Mouse (Mus musculus): Measurements from ENCODE around the gene Raver1. TPM values are rescaled to one million over a fixed set of nuclear protein-coding genes. Genes with fewer than 3 reads are reported as not detected.

Raver1 gene
- polyA plus RNA-seq, 1 experiment from 2014 or later, result 53.6 TPM

DNA sequence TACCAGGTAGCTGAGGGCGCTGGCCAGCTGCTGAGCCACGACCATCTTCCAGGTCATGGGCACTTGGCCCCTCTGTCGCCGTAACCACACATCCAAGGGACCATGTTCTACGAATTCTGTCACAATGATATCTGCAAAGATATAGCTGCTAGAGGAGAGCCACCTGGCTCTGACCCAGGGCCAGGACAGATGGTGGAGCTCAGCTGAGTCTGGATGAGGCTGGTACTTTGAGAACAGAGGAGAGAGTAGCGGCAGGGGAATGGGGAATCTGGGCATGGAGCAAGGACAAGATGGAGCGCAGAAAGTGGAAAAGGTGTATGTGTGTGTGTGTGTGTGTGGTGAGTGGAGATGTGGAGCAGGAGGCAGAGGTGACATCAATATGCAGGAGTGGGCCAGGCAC, 22.4 kb upstream of the Raver1 start:
- Histone ChIP-seq H3K9ac (ENCODE audit: low read depth, low read length) (no peak overlapping the region), H3K27ac (ENCODE audit: low read depth, low read length) (no peak overlapping the region), H3K4me3 (ENCODE audit: low read depth, low read length) (no peak overlapping the region), H3K27me3 (ENCODE audit: control insufficient read depth, insufficient read depth, low read length) (no peaks in the 10 kb centered on the region), H3K9me3 (replicated peaks; ENCODE audit: control insufficient read depth, low read length) (no peaks in the 10 kb centered on the region), H3K4me2 (no peak overlapping the region), H3K4me1 (ENCODE audit: control insufficient read depth, insufficient read depth, low read length) (no peaks in the 10 kb centered on the region), H3K36me3 (ENCODE audit: control insufficient read depth, insufficient read depth, low read length) (no peaks in the 10 kb centered on the region)
- 80% methylated on average over 7 of the region's 7 CpGs for WGBS (ENCODE audit: insufficient replicate concordance)
- no peak for ATAC-seq (replicated peaks; ENCODE audit: insufficient number of reproducible peaks, low FRiP score, low TSS enrichment)

DNA sequence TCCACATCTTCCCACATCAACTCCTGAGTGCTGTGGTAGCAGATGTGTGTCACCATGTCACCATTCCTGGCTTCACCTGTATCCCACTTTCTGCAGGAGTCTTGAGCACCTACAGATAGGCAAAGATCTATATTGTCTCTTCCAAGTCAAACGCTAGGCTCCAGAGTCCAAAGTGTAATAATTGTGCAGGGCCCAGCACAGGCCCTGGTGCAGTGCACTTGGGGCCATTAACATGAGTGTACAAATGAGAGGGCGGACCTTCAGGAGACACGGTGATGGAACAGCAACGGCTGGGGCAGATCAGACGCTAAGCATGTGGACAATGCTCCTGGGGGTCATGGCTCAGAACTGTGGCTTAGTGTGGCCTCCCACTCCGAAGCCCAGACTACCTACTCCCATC, 21.9 kb upstream of the Raver1 start:
- H3K9ac ChIP-seq (ENCODE audit: low read depth, low read length), result no peak overlapping the region
- H3K4me1 ChIP-seq (ENCODE audit: control insufficient read depth, insufficient read depth, low read length), result no peaks in the 10 kb centered on the region
- no peak for ATAC-seq (replicated peaks; ENCODE audit: insufficient number of reproducible peaks, low FRiP score, low TSS enrichment)
- no peak overlapping the region for H3K4me3 ChIP-seq (ENCODE audit: low read depth, low read length)
- H3K4me2 ChIP-seq, result no peak overlapping the region
- no peaks in the 10 kb centered on the region for H3K9me3 ChIP-seq (replicated peaks; ENCODE audit: control insufficient read depth, low read length)
- no peaks in the 10 kb centered on the region for H3K36me3 ChIP-seq (ENCODE audit: control insufficient read depth, insufficient read depth, low read length)
- no peaks in the 10 kb centered on the region for H3K27me3 ChIP-seq (ENCODE audit: control insufficient read depth, insufficient read depth, low read length)
- WGBS (ENCODE audit: insufficient replicate concordance), result 92% methylated on average over 6 of the region's 6 CpGs
- H3K27ac ChIP-seq (ENCODE audit: low read depth, low read length), result no peak overlapping the region

DNA sequence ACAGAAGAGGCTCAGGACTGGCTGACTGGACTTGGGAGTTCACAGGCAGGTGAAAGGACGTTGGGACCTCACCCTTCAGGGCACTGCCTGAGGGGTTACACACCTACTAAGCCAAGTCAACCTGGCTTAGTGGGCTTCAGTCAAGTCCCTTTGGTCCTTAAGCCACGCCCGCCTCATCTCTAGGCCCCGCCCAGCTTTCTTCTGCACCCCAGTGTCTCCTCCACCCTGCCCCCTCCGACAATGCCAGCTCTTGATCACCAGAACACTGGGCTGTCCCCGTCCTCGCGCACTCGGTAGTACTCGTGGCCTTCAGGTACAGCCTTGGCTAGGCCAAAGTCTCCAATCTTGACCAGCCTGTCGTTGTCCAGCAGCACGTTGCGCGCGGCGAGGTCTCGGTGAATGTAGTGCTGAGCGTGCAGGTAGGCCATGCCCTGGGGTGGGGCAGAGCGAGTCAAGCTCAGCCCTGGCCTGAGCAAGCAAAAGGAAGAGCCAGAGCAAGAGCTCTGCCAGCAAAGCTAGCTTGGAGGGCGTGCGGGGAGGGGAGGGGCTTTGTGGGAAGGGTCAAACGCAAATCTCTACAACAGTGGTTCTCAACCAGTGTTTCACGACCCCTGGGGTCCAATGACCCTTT, 15.9 kb upstream of the Raver1 start:
- Histone ChIP-seq H3K27ac (ENCODE audit: low read depth, low read length) (no peak overlapping the region), H3K27me3 (ENCODE audit: control insufficient read depth, insufficient read depth, low read length) (no peaks in the 10 kb centered on the region), H3K4me2 (no peak overlapping the region), H3K9me3 (replicated peaks; ENCODE audit: control insufficient read depth, low read length) (no peaks in the 10 kb centered on the region), H3K36me3 (ENCODE audit: control insufficient read depth, insufficient read depth, low read length) (0 out of 2 replicates have a peak, but pooled peaks cover 2% of the 10 kb centered on the region), H3K4me3 (ENCODE audit: low read depth, low read length) (no peak overlapping the region), H3K4me1 (ENCODE audit: control insufficient read depth, insufficient read depth, low read length) (no peaks in the 10 kb centered on the region), H3K9ac (ENCODE audit: low read depth, low read length) (no peak overlapping the region)
- no peak for ATAC-seq (replicated peaks; ENCODE audit: insufficient number of reproducible peaks, low FRiP score, low TSS enrichment)
- 33% methylated on average over 23 of the region's 23 CpGs for WGBS (ENCODE audit: insufficient replicate concordance)

DNA sequence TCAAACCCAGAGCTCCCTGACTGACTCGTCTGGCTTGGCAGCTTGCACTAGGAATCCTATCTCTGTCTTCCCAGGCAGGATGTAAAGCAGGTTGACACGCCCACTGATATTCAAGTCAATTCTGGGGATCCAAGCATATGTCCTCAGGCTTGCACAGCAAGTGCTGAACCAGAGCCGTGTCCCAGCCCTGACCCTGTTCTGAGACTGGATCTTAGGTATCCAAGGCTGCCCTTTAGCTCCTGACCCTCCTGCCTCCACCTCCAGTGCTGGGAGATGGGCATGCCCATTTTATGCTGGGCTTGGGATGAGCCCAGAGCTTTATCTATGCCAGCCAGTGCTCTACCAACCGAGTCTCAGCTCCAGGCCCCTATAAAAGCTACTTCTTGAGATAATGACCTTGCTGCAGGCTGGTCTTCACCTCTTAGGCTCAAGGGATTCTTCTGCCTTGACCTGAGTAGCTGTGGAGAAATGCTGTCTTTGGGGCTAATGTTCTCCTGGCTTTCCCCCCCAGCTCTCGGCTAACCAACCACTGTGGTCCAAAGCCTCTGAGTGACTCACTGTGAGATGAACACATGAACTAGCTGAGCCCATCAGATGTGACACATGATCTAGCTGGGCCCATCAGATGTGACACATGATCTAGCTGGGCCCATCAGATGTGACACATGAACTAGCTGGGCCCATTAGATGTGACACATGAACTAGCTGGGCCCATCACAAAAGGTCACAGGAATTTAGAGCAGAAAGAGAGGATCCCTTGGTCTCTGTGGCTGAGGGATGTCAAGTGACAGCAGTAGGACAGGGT, 14.2 kb upstream of the Raver1 start:
- H3K27me3 ChIP-seq (ENCODE audit: control insufficient read depth, insufficient read depth, low read length), result no peaks in the 10 kb centered on the region
- no peaks in the 10 kb centered on the region for H3K4me1 ChIP-seq (ENCODE audit: control insufficient read depth, insufficient read depth, low read length)
- 66% methylated on average over 5 of the region's 5 CpGs for WGBS (ENCODE audit: insufficient replicate concordance)
- no peak overlapping the region for H3K4me2 ChIP-seq
- H3K4me3 ChIP-seq (ENCODE audit: low read depth, low read length), result no peak overlapping the region
- H3K9ac ChIP-seq (ENCODE audit: low read depth, low read length), result no peak overlapping the region
- no peak for ATAC-seq (replicated peaks; ENCODE audit: insufficient number of reproducible peaks, low FRiP score, low TSS enrichment)
- H3K36me3 ChIP-seq (ENCODE audit: control insufficient read depth, insufficient read depth, low read length), result 0 out of 2 replicates have a peak, but pooled peaks cover 2% of the 10 kb centered on the region
- no peak overlapping the region for H3K27ac ChIP-seq (ENCODE audit: low read depth, low read length)
- H3K9me3 ChIP-seq (replicated peaks; ENCODE audit: control insufficient read depth, low read length), result no peaks in the 10 kb centered on the region

DNA sequence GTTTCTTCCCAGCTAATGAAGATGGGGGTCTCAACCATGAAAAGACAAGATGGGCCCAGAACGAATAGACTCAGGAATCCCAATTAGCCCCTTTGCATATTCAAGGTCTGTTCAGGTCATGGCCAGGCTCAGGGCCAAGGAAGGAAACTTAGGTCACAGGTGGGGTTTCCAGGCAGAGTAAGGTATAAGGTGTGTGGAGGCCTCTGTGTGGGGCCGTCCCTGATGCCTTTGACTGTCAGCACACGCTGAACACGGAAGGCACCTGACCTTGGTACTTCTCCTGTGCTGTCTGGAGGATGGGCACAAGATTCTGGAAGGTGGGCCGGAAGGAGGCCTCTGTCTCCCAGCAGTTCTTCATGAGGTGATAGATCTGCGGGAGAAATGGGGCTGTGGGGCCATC, 13.0 kb upstream of the Raver1 start:
- 0 out of 2 replicates have a peak, but pooled peaks cover 2% of the 10 kb centered on the region for H3K36me3 ChIP-seq (ENCODE audit: control insufficient read depth, insufficient read depth, low read length)
- no peak overlapping the region for H3K9ac ChIP-seq (ENCODE audit: low read depth, low read length)
- H3K4me2 ChIP-seq, result no peak overlapping the region
- H3K4me3 ChIP-seq (ENCODE audit: low read depth, low read length), result no peak overlapping the region
- 0 out of 2 replicates have a peak, but pooled peaks cover 3% of the 10 kb centered on the region for H3K4me1 ChIP-seq (ENCODE audit: control insufficient read depth, insufficient read depth, low read length)
- WGBS (ENCODE audit: insufficient replicate concordance), result 82% methylated on average over 6 of the region's 6 CpGs
- H3K27me3 ChIP-seq (ENCODE audit: control insufficient read depth, insufficient read depth, low read length), result no peaks in the 10 kb centered on the region
- ATAC-seq (replicated peaks; ENCODE audit: insufficient number of reproducible peaks, low FRiP score, low TSS enrichment), result no peak
- H3K9me3 ChIP-seq (replicated peaks; ENCODE audit: control insufficient read depth, low read length), result no peaks in the 10 kb centered on the region
- no peak overlapping the region for H3K27ac ChIP-seq (ENCODE audit: low read depth, low read length)

DNA sequence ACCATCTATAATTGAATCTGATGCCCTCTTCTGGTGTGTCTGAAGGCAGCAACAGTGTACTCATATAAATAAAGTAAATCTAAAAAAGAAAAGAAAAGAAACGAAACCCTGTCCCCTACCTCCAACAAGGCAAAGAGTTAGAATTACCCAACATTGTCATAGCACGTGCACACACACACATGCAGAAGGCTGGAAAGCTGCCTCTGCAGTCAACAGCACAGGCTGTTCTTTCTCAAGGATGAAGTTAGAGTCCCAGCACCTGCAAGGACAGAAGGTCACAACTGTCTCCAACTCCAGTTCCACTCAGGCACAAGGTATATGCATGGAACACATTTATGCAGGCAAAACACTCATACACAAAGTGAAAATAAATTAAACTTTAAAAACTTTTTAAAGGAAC, 10.3 kb upstream of the Raver1 start:
- Histone ChIP-seq H3K27ac (ENCODE audit: low read depth, low read length) (no peak overlapping the region), H3K4me1 (ENCODE audit: control insufficient read depth, insufficient read depth, low read length) (0 out of 2 replicates have a peak, but pooled peaks cover 3% of the 10 kb centered on the region), H3K9me3 (replicated peaks; ENCODE audit: control insufficient read depth, low read length) (no peaks in the 10 kb centered on the region), H3K36me3 (ENCODE audit: control insufficient read depth, insufficient read depth, low read length) (no peaks in the 10 kb centered on the region), H3K9ac (ENCODE audit: low read depth, low read length) (no peak overlapping the region), H3K27me3 (ENCODE audit: control insufficient read depth, insufficient read depth, low read length) (no peaks in the 10 kb centered on the region), H3K4me2 (no peak overlapping the region), H3K4me3 (ENCODE audit: low read depth, low read length) (no peak overlapping the region)
- WGBS (ENCODE audit: insufficient replicate concordance), result 84% methylated on average over 2 of the region's 2 CpGs
- no peak for ATAC-seq (replicated peaks; ENCODE audit: insufficient number of reproducible peaks, low FRiP score, low TSS enrichment)

DNA sequence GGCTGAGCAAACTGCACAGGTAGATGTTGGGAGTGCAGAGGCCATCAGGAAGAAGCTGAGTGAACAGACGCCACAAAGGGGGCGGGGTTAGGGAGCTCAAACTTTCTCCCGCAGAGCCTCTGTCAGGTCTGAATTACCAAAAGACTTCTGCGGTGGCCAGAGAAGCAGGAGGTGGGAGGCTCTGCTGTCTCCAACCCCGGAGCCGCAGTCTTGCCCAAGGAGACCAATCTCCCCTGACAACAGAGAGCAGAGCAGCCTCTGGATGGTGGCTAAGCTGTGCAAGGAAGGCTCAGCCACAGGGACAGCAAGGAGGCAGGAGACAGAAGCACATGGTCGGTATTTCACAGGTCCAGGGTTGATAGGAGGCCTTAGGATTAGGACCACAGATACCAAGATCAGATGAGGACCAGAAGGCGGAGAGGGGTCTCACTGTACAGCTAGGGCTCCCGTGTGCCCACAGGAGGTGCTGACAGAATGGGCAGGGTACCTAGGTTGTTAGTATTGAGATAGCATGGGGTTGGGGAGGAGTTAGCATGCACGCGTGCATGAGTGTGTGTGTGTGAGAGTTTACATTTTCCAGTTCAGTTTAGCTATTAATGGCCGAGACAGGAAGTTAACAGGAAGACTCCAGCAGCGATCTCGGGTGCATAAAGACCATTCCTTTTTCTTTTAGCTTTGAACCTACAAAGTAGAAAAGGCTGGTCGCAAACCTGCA, 8.8 kb upstream of the Raver1 start:
- Histone ChIP-seq H3K4me2 (no peak overlapping the region), H3K9ac (ENCODE audit: low read depth, low read length) (no peak overlapping the region), H3K27ac (ENCODE audit: low read depth, low read length) (no peak overlapping the region), H3K9me3 (replicated peaks; ENCODE audit: control insufficient read depth, low read length) (no peaks in the 10 kb centered on the region), H3K4me1 (ENCODE audit: control insufficient read depth, insufficient read depth, low read length) (0 out of 2 replicates have a peak, but pooled peaks cover 3% of the 10 kb centered on the region), H3K4me3 (ENCODE audit: low read depth, low read length) (no peak overlapping the region), H3K36me3 (ENCODE audit: control insufficient read depth, insufficient read depth, low read length) (no peaks in the 10 kb centered on the region), H3K27me3 (ENCODE audit: control insufficient read depth, insufficient read depth, low read length) (no peaks in the 10 kb centered on the region)
- WGBS (ENCODE audit: insufficient replicate concordance), result 48% methylated on average over 15 of the region's 15 CpGs
- no peak for ATAC-seq (replicated peaks; ENCODE audit: insufficient number of reproducible peaks, low FRiP score, low TSS enrichment)

DNA sequence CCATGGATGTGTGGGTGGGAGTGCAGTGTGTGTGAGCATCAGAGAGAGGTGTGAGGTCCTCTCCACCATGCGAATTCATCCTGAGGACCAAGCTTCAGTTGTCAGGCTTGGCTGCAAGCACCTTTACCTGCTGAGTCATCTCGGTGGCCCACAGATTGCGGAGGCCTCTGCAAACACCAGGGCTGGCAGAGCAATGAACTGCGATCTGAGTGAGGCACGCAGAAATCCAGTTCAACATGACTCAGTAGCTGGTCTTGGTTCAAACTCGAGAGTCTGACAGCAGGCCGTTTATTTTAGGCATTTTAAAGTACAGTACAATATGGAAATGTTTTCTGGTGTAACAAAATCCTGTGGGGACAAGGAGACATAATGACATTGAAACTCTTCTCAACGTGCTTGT, 6.0 kb upstream of the Raver1 start:
- Histone ChIP-seq H3K4me2 (no peak overlapping the region), H3K27me3 (ENCODE audit: control insufficient read depth, insufficient read depth, low read length) (no peaks in the 10 kb centered on the region), H3K27ac (ENCODE audit: low read depth, low read length) (no peak overlapping the region), H3K36me3 (ENCODE audit: control insufficient read depth, insufficient read depth, low read length) (no peaks in the 10 kb centered on the region), H3K9ac (ENCODE audit: low read depth, low read length) (no peak overlapping the region), H3K4me1 (ENCODE audit: control insufficient read depth, insufficient read depth, low read length) (0 out of 2 replicates have a peak, but pooled peaks cover 3% of the 10 kb centered on the region), H3K4me3 (ENCODE audit: low read depth, low read length) (no peak overlapping the region), H3K9me3 (replicated peaks; ENCODE audit: control insufficient read depth, low read length) (no peaks in the 10 kb centered on the region)
- WGBS (ENCODE audit: insufficient replicate concordance), result 58% methylated on average over 8 of the region's 8 CpGs
- ATAC-seq (replicated peaks; ENCODE audit: insufficient number of reproducible peaks, low FRiP score, low TSS enrichment), result no peak

Data from heart, embryonic 11.5 days (tissue).